Mouse (Mus musculus): ENCODE results near the gene Msi2. TPM values are rescaled to one million over a fixed set of nuclear protein-coding genes. Genes with fewer than 3 reads are reported as not detected.

The Msi2 gene
- polyA plus RNA-seq, 1 experiment from 2014 or later: 17.9 TPM

DNA sequence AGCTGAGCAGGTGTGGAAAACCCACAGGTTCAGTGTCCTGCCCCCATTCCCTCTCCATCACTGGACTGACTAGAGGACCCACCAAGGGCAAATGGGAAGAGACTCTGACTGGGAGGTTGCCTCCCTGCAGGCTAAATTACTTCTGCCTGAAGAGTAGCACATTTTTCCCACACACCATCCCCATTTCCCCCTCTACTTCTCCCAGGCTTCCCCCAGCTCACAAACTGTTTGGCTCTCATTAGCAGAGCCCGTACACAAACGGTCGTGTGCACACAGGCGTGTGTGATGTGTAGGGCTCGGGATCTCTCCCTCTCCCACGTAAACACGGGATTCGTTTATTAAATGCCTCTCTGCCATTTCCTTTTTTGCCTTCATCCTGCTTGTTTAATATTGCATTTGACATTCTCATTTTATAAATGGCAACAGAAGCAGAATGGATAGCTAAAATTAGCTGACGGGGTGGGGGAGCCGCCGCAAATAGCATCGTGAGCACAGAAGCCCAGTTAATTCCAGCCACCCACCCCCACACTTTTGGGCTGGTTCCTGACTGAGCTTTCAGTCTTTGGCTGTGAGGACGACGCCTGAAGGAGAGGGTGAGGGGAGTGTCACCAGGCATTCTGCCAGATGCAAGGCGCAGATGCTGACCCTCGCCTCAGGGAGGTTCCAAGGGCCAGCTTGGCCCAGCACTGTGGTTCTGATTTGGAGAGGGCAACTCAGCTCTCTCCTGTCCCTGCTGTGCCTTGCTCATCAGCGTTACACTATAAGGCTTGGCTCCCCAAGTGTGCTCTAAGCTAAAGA lies 313.3 kb downstream of the Msi2 start:
- Histone ChIP-seq H3K4me1 (ENCODE audit: control insufficient read depth, insufficient read depth, low read length) (peaks cover 48% of the 10 kb centered on the region), H3K4me2 (replicated peaks; ENCODE audit: low read depth, low read length) (peak overlapping the region; percentile 30)

DNA sequence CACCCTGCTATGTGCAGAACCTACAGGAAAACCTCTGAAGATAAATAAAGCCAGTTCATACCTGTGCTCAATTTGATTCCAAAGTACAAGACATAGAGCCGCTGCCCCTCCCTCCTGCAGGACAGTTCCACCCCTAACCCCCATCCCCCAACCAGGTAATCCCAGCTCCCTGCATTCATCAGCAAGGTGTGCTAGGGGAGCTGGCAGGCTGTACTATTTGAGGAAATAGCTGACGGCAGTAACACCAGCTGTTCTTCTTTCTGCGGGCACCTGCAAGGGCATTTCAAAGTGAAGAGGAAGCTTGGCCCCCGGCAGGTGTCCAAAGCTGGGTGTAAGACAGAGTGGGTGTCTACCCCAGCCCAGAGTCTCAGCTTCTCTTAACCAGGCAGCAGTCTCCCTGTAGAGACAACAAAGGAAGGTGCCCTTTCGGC lies 314.1 kb downstream of the Msi2 start:
- peak; percentile 54 for ATAC-seq (ENCODE audit: insufficient number of reproducible peaks, insufficient read depth, low FRiP score, low read depth)
- Histone ChIP-seq H3K36me3 (ENCODE audit: control insufficient read depth, insufficient read depth, low read length) (no peaks in the 10 kb centered on the region), H3K4me1 (ENCODE audit: control insufficient read depth, insufficient read depth, low read length) (peaks cover 52% of the 10 kb centered on the region), H3K27ac (ENCODE audit: low read length) (peak overlapping the region; percentile 87), H3K9me3 (ENCODE audit: control insufficient read depth, low read depth, low read length) (no peaks in the 10 kb centered on the region), H3K4me3 (ENCODE audit: low read depth, low read length) (no peak overlapping the region), H3K4me2 (replicated peaks; ENCODE audit: low read depth, low read length) (peak overlapping the region; percentile 30), H3K27me3 (ENCODE audit: control insufficient read depth, insufficient read depth, low read length) (no peaks in the 10 kb centered on the region), H3K9ac (replicated peaks; ENCODE audit: low read depth, low read length) (no peak overlapping the region)
- 40% methylated on average over 5 of the region's 5 CpGs for WGBS

More for the DNA sequence above, 313.3 kb downstream of the Msi2 start:
- 19% methylated on average over 17 of the region's 17 CpGs for WGBS
- no peaks in the 10 kb centered on the region for H3K36me3 ChIP-seq (ENCODE audit: control insufficient read depth, insufficient read depth, low read length)
- 0 out of 2 replicates have a peak, but pooled peaks have one; percentile 25 for ATAC-seq (ENCODE audit: insufficient number of reproducible peaks, insufficient read depth, low FRiP score, low read depth)
- H3K9ac ChIP-seq (replicated peaks; ENCODE audit: low read depth, low read length): no peak overlapping the region
- H3K27me3 ChIP-seq (ENCODE audit: control insufficient read depth, insufficient read depth, low read length): no peaks in the 10 kb centered on the region
- H3K27ac ChIP-seq (ENCODE audit: low read length): peak overlapping the region; percentile 87
- no peaks in the 10 kb centered on the region for H3K9me3 ChIP-seq (ENCODE audit: control insufficient read depth, low read depth, low read length)
- H3K4me3 ChIP-seq (ENCODE audit: low read depth, low read length): no peak overlapping the region

DNA sequence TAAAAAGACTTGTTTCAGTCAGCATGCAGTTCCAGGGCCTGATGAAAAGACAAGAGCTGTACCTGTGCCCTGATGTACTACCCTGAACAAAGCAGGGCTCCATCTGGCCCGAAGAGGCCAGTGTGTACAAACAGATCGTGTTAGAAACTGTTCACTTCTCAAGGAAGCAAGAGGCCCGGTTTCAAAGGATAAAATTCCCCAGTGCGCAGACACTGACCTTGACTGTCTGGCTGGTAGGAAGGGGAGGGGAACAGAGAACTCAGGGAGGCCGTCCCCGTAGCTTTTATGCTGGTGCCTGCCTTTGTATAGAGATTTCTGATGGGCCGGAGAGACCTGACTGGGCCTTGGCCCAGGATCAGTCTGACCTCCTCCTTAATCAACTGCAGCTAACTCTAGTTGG lies 316.0 kb downstream of the Msi2 start:
- Histone ChIP-seq H3K27ac (ENCODE audit: low read length) (peak overlapping the region; percentile 21; the same call in 1 of the 2 replicates), H3K9ac (replicated peaks; ENCODE audit: low read depth, low read length) (no peak overlapping the region), H3K4me3 (ENCODE audit: low read depth, low read length) (no peak overlapping the region), H3K4me1 (ENCODE audit: control insufficient read depth, insufficient read depth, low read length) (peaks cover 53% of the 10 kb centered on the region), H3K27me3 (ENCODE audit: control insufficient read depth, insufficient read depth, low read length) (no peaks in the 10 kb centered on the region), H3K4me2 (replicated peaks; ENCODE audit: low read depth, low read length) (no peak overlapping the region), H3K9me3 (ENCODE audit: control insufficient read depth, low read depth, low read length) (no peaks in the 10 kb centered on the region), H3K36me3 (ENCODE audit: control insufficient read depth, insufficient read depth, low read length) (no peaks in the 10 kb centered on the region)
- 33% methylated on average over 7 of the region's 7 CpGs for WGBS
- no peak for ATAC-seq (ENCODE audit: insufficient number of reproducible peaks, insufficient read depth, low FRiP score, low read depth)

DNA sequence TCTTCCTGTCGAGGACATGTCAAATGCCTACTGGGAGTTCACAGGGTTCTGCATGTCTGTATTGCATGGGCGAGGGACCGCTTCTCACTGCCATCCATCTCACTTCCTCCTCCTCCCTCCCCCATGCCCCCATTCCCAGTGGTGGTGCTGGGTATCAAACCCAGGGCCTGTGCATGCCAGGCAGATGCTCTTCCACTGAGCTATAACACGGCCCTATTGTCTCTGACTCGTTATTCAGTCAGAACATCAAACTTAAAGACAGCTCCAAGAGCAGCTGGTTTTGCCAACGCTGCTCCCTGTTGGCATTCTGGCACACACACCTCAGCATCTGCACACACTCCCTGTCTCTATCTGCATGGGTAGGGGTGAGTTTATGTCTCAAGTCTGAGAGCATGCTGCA lies 317.0 kb downstream of the Msi2 start:
- no peak overlapping the region for H3K9ac ChIP-seq (replicated peaks; ENCODE audit: low read depth, low read length)
- H3K9me3 ChIP-seq (ENCODE audit: control insufficient read depth, low read depth, low read length): no peaks in the 10 kb centered on the region
- 78% methylated on average over 6 of the region's 6 CpGs for WGBS
- H3K27me3 ChIP-seq (ENCODE audit: control insufficient read depth, insufficient read depth, low read length): no peaks in the 10 kb centered on the region
- H3K4me1 ChIP-seq (ENCODE audit: control insufficient read depth, insufficient read depth, low read length): peaks cover 51% of the 10 kb centered on the region
- no peak overlapping the region for H3K27ac ChIP-seq (ENCODE audit: low read length)
- H3K4me3 ChIP-seq (ENCODE audit: low read depth, low read length): no peak overlapping the region
- H3K36me3 ChIP-seq (ENCODE audit: control insufficient read depth, insufficient read depth, low read length): no peaks in the 10 kb centered on the region
- ATAC-seq (ENCODE audit: insufficient number of reproducible peaks, insufficient read depth, low FRiP score, low read depth): no peak
- no peak overlapping the region for H3K4me2 ChIP-seq (replicated peaks; ENCODE audit: low read depth, low read length)

DNA sequence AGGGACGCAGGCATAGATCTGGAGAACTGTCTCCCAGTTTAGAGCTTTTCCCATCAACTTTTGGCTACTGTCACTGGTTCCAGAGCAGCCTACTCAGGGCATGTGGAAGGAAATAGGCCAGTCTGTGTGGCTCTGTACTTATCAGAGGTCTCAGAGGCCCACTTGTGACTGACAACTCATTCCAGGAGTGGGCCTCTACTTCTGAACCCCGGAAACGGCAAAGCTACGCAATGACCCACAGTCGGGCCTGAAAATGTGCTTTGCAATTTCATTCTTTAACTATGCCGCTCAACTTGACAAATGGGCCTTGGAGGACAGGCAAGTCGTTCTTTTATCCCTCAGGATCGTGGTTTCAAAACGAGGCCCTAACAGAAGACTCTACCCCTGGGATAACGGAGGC lies 317.4 kb downstream of the Msi2 start:
- no peak overlapping the region for H3K9ac ChIP-seq (replicated peaks; ENCODE audit: low read depth, low read length)
- H3K4me3 ChIP-seq (ENCODE audit: low read depth, low read length): no peak overlapping the region
- no peak overlapping the region for H3K4me2 ChIP-seq (replicated peaks; ENCODE audit: low read depth, low read length)
- WGBS: 73% methylated on average over 10 of the region's 10 CpGs
- no peak for ATAC-seq (ENCODE audit: insufficient number of reproducible peaks, insufficient read depth, low FRiP score, low read depth)
- H3K4me1 ChIP-seq (ENCODE audit: control insufficient read depth, insufficient read depth, low read length): peaks cover 47% of the 10 kb centered on the region
- H3K9me3 ChIP-seq (ENCODE audit: control insufficient read depth, low read depth, low read length): no peaks in the 10 kb centered on the region
- no peak overlapping the region for H3K27ac ChIP-seq (ENCODE audit: low read length)
- H3K36me3 ChIP-seq (ENCODE audit: control insufficient read depth, insufficient read depth, low read length): no peaks in the 10 kb centered on the region
- no peaks in the 10 kb centered on the region for H3K27me3 ChIP-seq (ENCODE audit: control insufficient read depth, insufficient read depth, low read length)

DNA sequence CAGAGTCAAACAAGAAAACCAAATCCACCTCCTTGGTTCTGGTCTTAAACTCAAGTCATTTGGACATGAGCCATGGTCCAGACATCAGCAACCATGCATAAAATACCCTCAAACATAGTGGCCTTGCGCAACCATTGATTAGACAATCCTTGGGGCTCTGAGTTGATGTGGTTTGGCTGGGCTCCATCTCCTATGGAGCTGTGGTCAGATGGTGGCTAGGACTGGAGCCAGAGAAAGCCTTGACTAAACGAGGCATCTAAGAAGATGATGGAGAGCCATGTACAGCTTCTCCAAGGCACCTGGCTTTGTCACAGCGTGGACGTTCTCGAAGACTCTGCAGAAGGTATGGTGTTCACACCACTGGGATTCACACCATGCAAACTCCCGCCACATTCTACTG lies 318.1 kb downstream of the Msi2 start:
- Histone ChIP-seq H3K27me3 (ENCODE audit: control insufficient read depth, insufficient read depth, low read length) (no peaks in the 10 kb centered on the region), H3K4me3 (ENCODE audit: low read depth, low read length) (no peak overlapping the region), H3K36me3 (ENCODE audit: control insufficient read depth, insufficient read depth, low read length) (no peaks in the 10 kb centered on the region), H3K4me2 (replicated peaks; ENCODE audit: low read depth, low read length) (no peak overlapping the region), H3K4me1 (ENCODE audit: control insufficient read depth, insufficient read depth, low read length) (peaks cover 47% of the 10 kb centered on the region), H3K9me3 (ENCODE audit: control insufficient read depth, low read depth, low read length) (no peaks in the 10 kb centered on the region), H3K9ac (replicated peaks; ENCODE audit: low read depth, low read length) (no peak overlapping the region), H3K27ac (ENCODE audit: low read length) (no peak overlapping the region)
- 84% methylated on average over 6 of the region's 6 CpGs for WGBS
- no peak for ATAC-seq (ENCODE audit: insufficient number of reproducible peaks, insufficient read depth, low FRiP score, low read depth)

DNA sequence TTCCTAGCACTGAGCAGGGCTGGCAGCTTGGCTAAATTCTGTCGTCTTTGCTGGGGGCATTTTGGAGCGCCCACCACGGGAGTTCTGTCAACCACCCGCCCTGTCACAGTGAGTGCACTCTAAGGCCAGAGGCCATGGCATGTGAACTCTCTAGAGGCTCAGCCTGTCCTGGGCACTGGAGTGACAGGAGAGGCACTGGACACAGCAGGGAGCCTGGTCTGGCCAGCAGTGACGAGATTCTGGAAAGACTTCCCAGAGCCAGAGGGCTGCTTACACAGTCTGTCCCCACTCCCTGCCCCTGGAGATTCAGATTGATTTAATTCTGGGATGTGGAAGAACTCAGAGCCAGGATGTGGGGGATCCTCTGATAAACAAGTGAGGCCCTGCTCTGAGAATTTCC lies 318.9 kb downstream of the Msi2 start:
- Histone ChIP-seq H3K27ac (ENCODE audit: low read length) (peak overlapping the region; percentile 33; the same call in 1 of the 2 replicates), H3K9ac (replicated peaks; ENCODE audit: low read depth, low read length) (no peak overlapping the region), H3K4me3 (ENCODE audit: low read depth, low read length) (no peak overlapping the region), H3K27me3 (ENCODE audit: control insufficient read depth, insufficient read depth, low read length) (no peaks in the 10 kb centered on the region), H3K4me1 (ENCODE audit: control insufficient read depth, insufficient read depth, low read length) (peaks cover 46% of the 10 kb centered on the region), H3K9me3 (ENCODE audit: control insufficient read depth, low read depth, low read length) (no peaks in the 10 kb centered on the region), H3K36me3 (ENCODE audit: control insufficient read depth, insufficient read depth, low read length) (no peaks in the 10 kb centered on the region), H3K4me2 (replicated peaks; ENCODE audit: low read depth, low read length) (no peak overlapping the region)
- ATAC-seq (ENCODE audit: insufficient number of reproducible peaks, insufficient read depth, low FRiP score, low read depth): peak; percentile 11; the same call in 1 of the 2 replicates
- WGBS: 47% methylated on average over 5 of the region's 5 CpGs

DNA sequence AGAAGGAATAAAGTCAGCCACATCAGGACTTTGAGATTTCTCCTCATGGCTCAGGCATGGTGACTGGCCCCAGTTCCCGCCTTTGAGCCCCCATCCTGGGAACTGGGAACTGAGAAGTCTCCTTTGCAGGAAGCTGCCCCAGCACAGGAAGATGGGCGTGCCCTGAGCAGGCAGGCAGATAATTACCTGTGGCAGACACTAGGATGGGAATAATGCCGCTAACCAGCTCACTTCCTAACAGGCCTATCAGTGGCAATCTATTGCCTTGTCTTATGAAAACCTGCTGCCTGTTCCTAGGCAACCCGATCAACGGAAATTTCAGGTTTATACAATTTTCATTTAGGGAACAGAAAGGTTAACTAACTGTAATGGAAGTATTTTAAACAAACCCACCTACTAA lies 319.3 kb downstream of the Msi2 start:
- no peak overlapping the region for H3K4me3 ChIP-seq (ENCODE audit: low read depth, low read length)
- H3K36me3 ChIP-seq (ENCODE audit: control insufficient read depth, insufficient read depth, low read length): no peaks in the 10 kb centered on the region
- no peak overlapping the region; the same call in 1 of the 2 replicates for H3K27ac ChIP-seq (ENCODE audit: low read length)
- no peak for ATAC-seq (ENCODE audit: insufficient number of reproducible peaks, insufficient read depth, low FRiP score, low read depth)
- no peaks in the 10 kb centered on the region for H3K27me3 ChIP-seq (ENCODE audit: control insufficient read depth, insufficient read depth, low read length)
- no peak overlapping the region for H3K4me2 ChIP-seq (replicated peaks; ENCODE audit: low read depth, low read length)
- 65% methylated on average over 5 of the region's 5 CpGs for WGBS
- H3K4me1 ChIP-seq (ENCODE audit: control insufficient read depth, insufficient read depth, low read length): peaks cover 44% of the 10 kb centered on the region
- no peak overlapping the region for H3K9ac ChIP-seq (replicated peaks; ENCODE audit: low read depth, low read length)
- no peaks in the 10 kb centered on the region for H3K9me3 ChIP-seq (ENCODE audit: control insufficient read depth, low read depth, low read length)

All from stomach, embryonic 14.5 days (tissue).